Mouse (Mus musculus) CH12.LX (cell line): ENCODE results near the gene Lrrc29. TPM values are rescaled to one million over a fixed set of nuclear protein-coding genes. Genes with fewer than 3 reads are reported as not detected.

Experiments
- DNase-seq: peaks from one replicate; pipeline ENCODE4 v3.0.0-alpha.2; 2013; ENCODE audit errors: extremely low read depth
- H3K27ac ChIP-seq: 2 replicates; pipeline ENCODE4 v1.5.1; 2012; ENCODE audit warnings: low read depth, mild to moderate bottlenecking, control low read depth, moderate library complexity; ENCODE audit not compliant: insufficient read depth
- H3K27me3 ChIP-seq: replicated peaks from 2 replicates; pipeline ENCODE3; 2012; ENCODE audit warnings: inconsistent platforms
- H3K36me3 ChIP-seq, 2 experiments: replicated peaks in 1 of 2; 2 replicates each; pipeline versions ENCODE3 to v1.6.1; 2012; ENCODE audit warnings: inconsistent platforms in 1 of 2, low read length in 1 of 2, mild to moderate bottlenecking in 1 of 2, mixed read lengths in 1 of 2, moderate library complexity in 1 of 2; ENCODE audit not compliant: control insufficient read depth in 1 of 2, insufficient read depth in 1 of 2
- H3K4me1 ChIP-seq, 2 experiments: 2 replicates each; pipeline ENCODE4 v1.6.1; 2012; ENCODE audit warnings: inconsistent platforms in 1 of 2, moderate library complexity in 1 of 2; ENCODE audit not compliant: insufficient read depth in 2 of 2, control insufficient read depth in 1 of 2
- H3K4me2 ChIP-seq: 2 replicates; pipeline ENCODE4 v1.6.1; 2012; ENCODE audit warnings: low read depth, mild to moderate bottlenecking, control low read depth; ENCODE audit not compliant: poor library complexity, insufficient read depth, severe bottlenecking
- H3K4me3 ChIP-seq, 3 experiments: fragments of 150-350 bp in 1 of 3; sonication (generic) in 1 of 3; replicated peaks in 1 of 3; 2 replicates each; pipeline versions ENCODE3 to v1.5.1; 2011 to 2012; ENCODE audit warnings: low read depth in 2 of 3, low read length in 2 of 3, mild to moderate bottlenecking in 2 of 3, moderate library complexity in 2 of 3, control low read depth in 1 of 3, improper control_type of control experiment in 1 of 3, inconsistent platforms in 1 of 3, mixed read lengths in 1 of 3; ENCODE audit not compliant: poor library complexity in 1 of 3
- H3K79me2 ChIP-seq: replicated peaks from 2 replicates; pipeline ENCODE4 v1.6.1; 2012; ENCODE audit warnings: mild to moderate bottlenecking, moderate library complexity; ENCODE audit not compliant: control insufficient read depth, poor library complexity, insufficient read depth, severe bottlenecking; ENCODE audit errors: extremely low read depth
- H3K9ac ChIP-seq: 2 replicates; pipeline ENCODE4 v1.6.1; 2012; ENCODE audit warnings: low read depth, mild to moderate bottlenecking, control low read depth, moderate library complexity; ENCODE audit not compliant: insufficient read depth
- H3K9me3 ChIP-seq: replicated peaks from 2 replicates; pipeline ENCODE3; 2012; ENCODE audit warnings: low read length, inconsistent platforms, mixed read lengths
- EP300 ChIP-seq: IDR thresholded peaks from 2 replicates; pipeline ENCODE4 v1.6.1; 2011; ENCODE audit warnings: low read length, improper control_type of control experiment
- GABPA ChIP-seq: IDR thresholded peaks from 2 replicates; pipeline ENCODE4 v1.6.1; 2012; ENCODE audit warnings: low read depth, low read length, improper control_type of control experiment, inconsistent platforms; ENCODE audit not compliant: insufficient replicate concordance
- HCFC1 ChIP-seq: IDR thresholded peaks from 2 replicates; pipeline ENCODE4 v1.6.1; 2012; ENCODE audit warnings: low read depth, mild to moderate bottlenecking, inconsistent platforms, low read length, improper control_type of control experiment
- IRF4 ChIP-seq: IDR thresholded peaks from 2 replicates; pipeline ENCODE4 v1.6.1; 2014; ENCODE audit warnings: low read depth, mild to moderate bottlenecking, inconsistent platforms, low read length, improper control_type of control experiment
- JUN ChIP-seq: IDR thresholded peaks from 2 replicates; pipeline ENCODE4 v1.6.1; 2011; ENCODE audit warnings: low read depth, mild to moderate bottlenecking, low read length, improper control_type of control experiment, moderate library complexity; ENCODE audit not compliant: insufficient read depth
- KAT2A ChIP-seq: IDR thresholded peaks from 2 replicates; pipeline ENCODE4 v1.6.1; 2012; ENCODE audit warnings: low read length, improper control_type of control experiment, inconsistent platforms; ENCODE audit not compliant: insufficient replicate concordance
- MAFK ChIP-seq: IDR thresholded peaks from 2 replicates; pipeline ENCODE4 v1.6.1; 2011; ENCODE audit warnings: low read length, improper control_type of control experiment; ENCODE audit not compliant: insufficient replicate concordance
- MEF2A ChIP-seq: IDR thresholded peaks from 2 replicates; pipeline ENCODE4 v1.6.1; 2014; ENCODE audit warnings: low read depth, mild to moderate bottlenecking, inconsistent platforms, low read length, improper control_type of control experiment, borderline replicate concordance
- MXI1 ChIP-seq: IDR thresholded peaks from 2 replicates; pipeline ENCODE4 v1.6.1; 2011; ENCODE audit warnings: mild to moderate bottlenecking, low read depth, low read length, improper control_type of control experiment
- MYC ChIP-seq: IDR thresholded peaks from 2 replicates; pipeline ENCODE4 v1.6.1; 2011; ENCODE audit warnings: low read depth, mild to moderate bottlenecking, improper control_type of control experiment, low read length
- NRF1 ChIP-seq: IDR thresholded peaks from 2 replicates; pipeline ENCODE4 v1.6.1; 2014; ENCODE audit warnings: low read depth, mild to moderate bottlenecking, inconsistent platforms, low read length, improper control_type of control experiment, moderate library complexity
- PAX5 ChIP-seq: IDR thresholded peaks from 2 replicates; pipeline ENCODE4 v1.6.1; 2012; ENCODE audit warnings: low read length, inconsistent platforms, mixed read lengths
- POLR2A ChIP-seq: IDR thresholded peaks from 2 replicates; pipeline ENCODE4 v1.6.1; 2011; ENCODE audit warnings: low read depth, mild to moderate bottlenecking, improper control_type of control experiment, low read length
- POLR2AphosphoS2 ChIP-seq: IDR thresholded peaks from 2 replicates; pipeline ENCODE4 v1.6.1; 2011; ENCODE audit warnings: low read depth, low read length, improper control_type of control experiment
- RCOR1 ChIP-seq: conservative IDR thresholded peaks from 2 replicates; pipeline ENCODE4 v1.6.1; 2012; ENCODE audit warnings: low read depth, mild to moderate bottlenecking, inconsistent platforms, low read length, improper control_type of control experiment
- USF1 ChIP-seq: IDR thresholded peaks from 2 replicates; pipeline ENCODE4 v1.6.1; 2014; ENCODE audit warnings: low read depth, mild to moderate bottlenecking, inconsistent platforms, low read length, improper control_type of control experiment
- USF2 ChIP-seq: conservative IDR thresholded peaks from 2 replicates; pipeline ENCODE4 v1.6.1; 2011; ENCODE audit warnings: low read depth, low read length, improper control_type of control experiment
- ZMIZ1 ChIP-seq: IDR thresholded peaks from 2 replicates; pipeline ENCODE4 v1.6.1; 2012; ENCODE audit warnings: low read depth, mild to moderate bottlenecking, inconsistent platforms, low read length, improper control_type of control experiment
- dilution Hi-C: fragments of 300-500 bp; cut with MboI; formaldehyde crosslinking; loops from 2 replicates; pipeline ENCODE4 v1.14.3; 2020; ENCODE audit warnings: low sequenced_read_pairs; ENCODE audit not compliant: extremely low pct_unique_long_range_greater_than_20kb, extremely low pct_ligation_motif_present
- in situ Hi-C: fragments of 300-500 bp; cut with MboI; formaldehyde crosslinking; loops from 3 replicates; pipeline ENCODE4 v1.14.3; 2019; ENCODE audit warnings: low sequenced_read_pairs, low pct_ligation_motif_present, low pct_unique_long_range_greater_than_20kb, mixed read lengths
- polyA plus RNA-seq: library from polyadenylated mRNA; unstranded; fragments of >175 nt; gene quantifications from 2 replicates; pipeline ENCODE4 v1.2.1, GENCODE M21; 2012; ENCODE audit warnings: low read depth; ENCODE audit not compliant: insufficient read length
- total RNA-seq, 2 experiments: library from RNA; depleted of rRNA; stranded (reverse); fragments of 300-350 nt in 1 of 2; fragments of >200 nt in 1 of 2; gene quantifications; 2 replicates each; pipeline ENCODE4 v1.2.3; 2012 to 2014

Gene Lrrc29
- total and polyA plus RNA-seq, 3 experiments, result 1.4 to 1.8 (median 1.7) TPM

DNA sequence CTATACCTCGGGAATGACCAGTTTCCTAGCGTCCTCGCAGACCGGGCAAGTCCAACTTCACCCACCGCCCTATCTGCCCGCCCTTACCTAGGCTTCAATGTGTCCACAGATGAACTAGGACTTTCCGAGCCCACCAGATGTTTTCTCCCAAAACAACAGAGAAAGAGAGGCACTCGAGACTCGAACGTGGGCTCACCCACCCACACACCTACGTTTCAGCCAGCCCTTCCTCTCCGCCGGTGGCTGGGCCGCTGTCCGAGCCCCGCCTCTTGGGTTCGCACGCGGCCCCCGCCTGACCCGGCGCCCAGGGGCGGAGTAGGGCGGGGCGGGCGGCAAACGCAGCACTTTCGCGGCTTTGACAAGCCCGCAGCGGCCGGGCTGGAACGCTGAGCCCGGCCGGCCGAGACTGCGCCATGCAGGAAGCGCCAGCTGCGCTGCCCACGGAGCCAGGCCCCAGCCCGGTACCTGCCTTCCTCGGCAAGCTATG, 56.6 kb downstream of the Lrrc29 start, which contains the start of gene Hsf4:
Hsf4 (plus strand) TSS at position 341 of the 487 bp plus-strand sequence.
- Histone ChIP-seq H3K4me2 (no peak within 1 kb of the TSS), H3K27ac (no peak within 1 kb of the TSS), H3K9ac (no peak within 1 kb of the TSS), H3K4me1 (peaks cover 0 to 16% of the 10 kb centered on the region in 2 experiments; a peak in 2 of 4 replicates), H3K4me3 (no peak within 1 kb of the TSS), H3K27me3 (no peaks in the 10 kb centered on the region), H3K9me3 (peaks cover 19% of the 10 kb centered on the region), H3K79me2 (no peaks in the 10 kb centered on the region), H3K36me3 (peaks cover 22 to 37% of the 10 kb centered on the region in 2 experiments)
- dilution Hi-C loops, result no loop called here
- TF ChIP-seq POLR2A, result no peak
- TF ChIP-seq NRF1, result no peak
- TF ChIP-seq MEF2A, result no peak
- DNase-seq, result no peak
- in situ Hi-C loops, result no loop called here

GRCm38 (mm10) chr8:105269075-105269458, 57.0 kb downstream of the Lrrc29 start:
- Histone ChIP-seq H3K9ac (no peak overlapping the region), H3K36me3 (peaks cover 22 to 37% of the 10 kb centered on the region in 2 experiments), H3K4me1 (peaks cover 0 to 16% of the 10 kb centered on the region in 2 experiments; a peak in 2 of 4 replicates), H3K79me2 (no peaks in the 10 kb centered on the region), H3K9me3 (peaks cover 19% of the 10 kb centered on the region), H3K27me3 (no peaks in the 10 kb centered on the region), H3K4me3 (no peak overlapping the region), H3K27ac (no peak overlapping the region), H3K4me2 (no peak overlapping the region)
- TF ChIP-seq MYC, result no peak
- no peak for TF ChIP-seq EP300
- TF ChIP-seq MAFK, result no peak
- no peak for TF ChIP-seq MEF2A
- no peak for TF ChIP-seq KAT2A
- no peak for TF ChIP-seq POLR2AphosphoS2
- TF ChIP-seq JUN, result no peak
- no peak for TF ChIP-seq NRF1
- no peak for TF ChIP-seq IRF4
- no peak for TF ChIP-seq ZMIZ1
- TF ChIP-seq GABPA, result no peak
- TF ChIP-seq USF2, result no peak
- no peak for TF ChIP-seq MXI1
- TF ChIP-seq PAX5, result no peak
- no peak for TF ChIP-seq HCFC1
- TF ChIP-seq RCOR1, result no peak
- TF ChIP-seq POLR2A, result no peak
- TF ChIP-seq USF1, result no peak
- dilution Hi-C loops (no loop called here), in situ Hi-C loops (no loop called here)
- DNase-seq, result no peak
